18 mouse cellular contexts compared by ENCODE assay signal in genomic region chr2:32111268-32111667, GRCm38 (mm10). TPM values are rescaled to one million over a fixed set of nuclear protein-coding genes. Genes with fewer than 3 reads are reported as not detected.
DNase-seq lines count a peak whose midpoint lies in the region; ATAC-seq and TF ChIP-seq lines count a peak whose summit lies in the region.
"Had no signal": no experiment of that assay in that cellular context is flagged by ENCODE, and none has a peak within 500 bp of the region (broad histone marks: within the 10 kb centered on the region; RNA-seq: fewer than 3 reads in every experiment).

No protein-coding gene starts in this region.

- no peak for ATAC-seq in liver, embryonic 13.5 days (ENCODE audit: low read depth)
- ATAC-seq in liver, embryonic 11.5 days (replicated peaks; ENCODE audit: low FRiP score): no peak
- ATAC-seq in liver, embryonic 16.5 days (ENCODE audit: low read depth): no peak
- ATAC-seq: forebrain, embryonic 15.5 days had no signal

- H3K4me1 ChIP-seq in liver, embryonic 13.5 days (replicated peaks): peaks cover 69% of the 10 kb centered on the region
- H3K4me1 ChIP-seq in liver, embryonic 11.5 days (replicated peaks; ENCODE audit: control insufficient read depth, insufficient read depth, low read length): peaks cover 22% of the 10 kb centered on the region
- peaks cover 37% of the 10 kb centered on the region for H3K4me1 ChIP-seq in liver, embryonic 16.5 days (ENCODE audit: control insufficient read depth, low read depth, low read length)
- H3K4me1 ChIP-seq: embryonic facial prominence, embryonic 12.5 days; forebrain, embryonic 15.5 days; hindbrain, embryonic 15.5 days had no signal

- no peaks in the 10 kb centered on the region for H3K9me3 ChIP-seq in liver, embryonic 13.5 days (replicated peaks)
- no peaks in the 10 kb centered on the region for H3K9me3 ChIP-seq in liver, embryonic 11.5 days (ENCODE audit: control insufficient read depth, low read length)
- H3K9me3 ChIP-seq in liver, embryonic 16.5 days (replicated peaks; ENCODE audit: control insufficient read depth, low read length): no peaks in the 10 kb centered on the region
- H3K9me3 ChIP-seq: embryonic facial prominence, embryonic 12.5 days; forebrain, embryonic 15.5 days; hindbrain, embryonic 15.5 days had no signal

- WGBS in liver, embryonic 13.5 days (ENCODE audit: insufficient replicate concordance): 88% methylated on average over 1 of the region's 1 CpGs
- WGBS in liver, embryonic 11.5 days: 86% methylated on average over 1 of the region's 1 CpGs
- 100% methylated on average over 1 of the region's 1 CpGs for WGBS in liver, embryonic 16.5 days (ENCODE audit: insufficient replicate concordance)

- H3K4me2 ChIP-seq in liver, embryonic 13.5 days: no peak overlapping the region
- H3K4me2 ChIP-seq in liver, embryonic 11.5 days: no peak overlapping the region
- no peak overlapping the region for H3K4me2 ChIP-seq in liver, embryonic 16.5 days (ENCODE audit: low read depth, low read length)
- H3K4me2 ChIP-seq: embryonic facial prominence, embryonic 12.5 days; forebrain, embryonic 15.5 days; heart, embryonic 11.5 days; hindbrain, embryonic 15.5 days had no signal

- intact Hi-C loops in gastrocnemius, adult 2 months (cut with DNase I): no loop called here

- peak; percentile 8 for DNase-seq in gastrocnemius, adult 2 months
- DNase-seq in gastrocnemius, adult 8-10 months (ENCODE audit: low spot score in 2 of 2): no peak
- no peak for DNase-seq in liver, embryonic 13.5 days
- DNase-seq in liver, embryonic 11.5 days (ENCODE audit: low spot score): no peak
- DNase-seq in brain, adult 2 months (ENCODE audit: low read depth, low spot score): peak; percentile 80
- no peak for DNase-seq in MN1 (ENCODE audit: low spot score)
- DNase-seq: adrenal gland, adult 2 months; adrenal gland, postnatal 36 days; cerebellum, adult 11-12 months; cerebellum, adult 9-10 months; cerebellum, postnatal 25 days; gastrocnemius, postnatal 14 days; heart, adult 2 months had no signal

- H3K27ac ChIP-seq in gastrocnemius, adult 2 months: no peak overlapping the region
- H3K27ac ChIP-seq in liver, embryonic 13.5 days: peak overlapping the region; percentile 56
- no peak overlapping the region for H3K27ac ChIP-seq in liver, embryonic 11.5 days (ENCODE audit: low read depth, low read length)
- peak overlapping the region; percentile 36 for H3K27ac ChIP-seq in liver, embryonic 16.5 days (ENCODE audit: low read length)
- H3K27ac ChIP-seq: embryonic facial prominence, embryonic 12.5 days; forebrain, embryonic 15.5 days; heart, adult 2 months; hindbrain, embryonic 15.5 days had no signal

- no peaks in the 10 kb centered on the region for H3K27me3 ChIP-seq in liver, embryonic 13.5 days
- no peaks in the 10 kb centered on the region for H3K27me3 ChIP-seq in liver, embryonic 11.5 days (replicated peaks; ENCODE audit: control insufficient read depth, insufficient read depth, low read length)
- no peaks in the 10 kb centered on the region for H3K27me3 ChIP-seq in liver, embryonic 16.5 days (ENCODE audit: control insufficient read depth, insufficient read depth, low read depth, low read length)
- H3K27me3 ChIP-seq: embryonic facial prominence, embryonic 12.5 days; forebrain, embryonic 15.5 days; hindbrain, embryonic 15.5 days had no signal

- H3K4me3 ChIP-seq in gastrocnemius, adult 2 months: no peak overlapping the region
- no peak overlapping the region for H3K4me3 ChIP-seq in liver, embryonic 13.5 days (replicated peaks)
- no peak overlapping the region for H3K4me3 ChIP-seq in liver, embryonic 11.5 days (ENCODE audit: low read depth, low read length)
- no peak overlapping the region for H3K4me3 ChIP-seq in liver, embryonic 16.5 days (ENCODE audit: low read depth, low read length)
- H3K4me3 ChIP-seq: embryonic facial prominence, embryonic 12.5 days; forebrain, embryonic 15.5 days; heart, adult 2 months; hindbrain, embryonic 15.5 days had no signal

- no peak for TF ChIP-seq CTCF in gastrocnemius, adult 2 months (IDR thresholded peaks at IDR 0.05)

- peak overlapping the region; percentile 37; the same call in 1 of the 2 replicates for H3K9ac ChIP-seq in liver, embryonic 13.5 days
- H3K9ac ChIP-seq in liver, embryonic 11.5 days (ENCODE audit: low read depth, low read length): no peak overlapping the region
- H3K9ac ChIP-seq in liver, embryonic 16.5 days (ENCODE audit: low read depth, low read length): peak overlapping the region; percentile 4; the same call in 1 of the 2 replicates
- H3K9ac ChIP-seq: embryonic facial prominence, embryonic 12.5 days; forebrain, embryonic 15.5 days; hindbrain, embryonic 15.5 days had no signal

- H3K36me3 ChIP-seq in liver, embryonic 13.5 days: no peaks in the 10 kb centered on the region
- no peaks in the 10 kb centered on the region for H3K36me3 ChIP-seq in liver, embryonic 11.5 days (ENCODE audit: control insufficient read depth, insufficient read depth, low read length)
- no peaks in the 10 kb centered on the region for H3K36me3 ChIP-seq in liver, embryonic 16.5 days (ENCODE audit: control insufficient read depth, insufficient read depth)
- H3K36me3 ChIP-seq: embryonic facial prominence, embryonic 12.5 days had no signal

RNA-seq across cellular contexts. Expression of gene Plpp7, which starts 15.9 kb away (rescaled TPM):
- total RNA-seq in gastrocnemius, adult 2 months (2021): 100 to 1,000 TPM; 109 to 120 TPM
- total RNA-seq in gastrocnemius, adult 8-10 months (2022): 100 to 1,000 TPM in 3 of 4 experiments, 10 to 100 TPM in 1; 99.5 to 130 (median 113) TPM
- 2.0 and 2.2 TPM in 2 replicates for polyA plus RNA-seq in liver, embryonic 13.5 days (2015; fragmentation: Nextera tagmentation; extraction: Ambion mirVana)
- 5.3 TPM in 2 replicates for polyA plus RNA-seq in liver, embryonic 11.5 days (2014; fragmentation: Nextera tagmentation; extraction: Ambion mirVana)
- 1.4 and 2.1 TPM in 2 replicates for polyA plus RNA-seq in liver, embryonic 16.5 days (2015; fragmentation: Nextera tagmentation; extraction: Ambion mirVana)

RNA-seq across cellular contexts. Expression of gene Fam78a, which starts 26.6 kb away (rescaled TPM):
- 10 to 100 TPM in 1 of 2 experiments, 1 to 10 TPM in 1; 9.9 to 12.0 TPM for total RNA-seq in gastrocnemius, adult 2 months (2021)
- 10 to 100 TPM; 10.8 to 17.5 (median 14.9) TPM for total RNA-seq in gastrocnemius, adult 8-10 months (2022)
- polyA plus RNA-seq in liver, embryonic 13.5 days (2015; fragmentation: Nextera tagmentation; extraction: Ambion mirVana): 10.6 and 13.0 TPM in 2 replicates
- 19.2 and 19.8 TPM in 2 replicates for polyA plus RNA-seq in liver, embryonic 11.5 days (2014; fragmentation: Nextera tagmentation; extraction: Ambion mirVana)
- 6.5 and 7.0 TPM in 2 replicates for polyA plus RNA-seq in liver, embryonic 16.5 days (2015; fragmentation: Nextera tagmentation; extraction: Ambion mirVana)

RNA-seq across cellular contexts. Expression of gene Prrc2b, which starts 39.6 kb away (rescaled TPM):
- total RNA-seq in gastrocnemius, adult 2 months (2021): 10 to 100 TPM; 76.4 to 86.9 TPM
- 10 to 100 TPM; 81.0 to 90.8 (median 85.9) TPM for total RNA-seq in gastrocnemius, adult 8-10 months (2022)
- 6.8 and 7.7 TPM in 2 replicates for polyA plus RNA-seq in liver, embryonic 13.5 days (2015; fragmentation: Nextera tagmentation; extraction: Ambion mirVana)
- polyA plus RNA-seq in liver, embryonic 11.5 days (2014; fragmentation: Nextera tagmentation; extraction: Ambion mirVana): 37.8 and 48.1 TPM in 2 replicates
- 4.5 and 4.7 TPM in 2 replicates for polyA plus RNA-seq in liver, embryonic 16.5 days (2015; fragmentation: Nextera tagmentation; extraction: Ambion mirVana)

Comparison
In these comparisons a context has a peak if more than half of its experiments do, and no peak if none do; other contexts are left out.
1. DNase-seq: peak in gastrocnemius, adult 2 months (single experiment) and brain, adult 2 months (single experiment); none in gastrocnemius, adult 8-10 months (0 of 2), liver, embryonic 13.5 days (single experiment), liver, embryonic 11.5 days (single experiment) and MN1 (single experiment).
2. H3K27ac ChIP-seq: peak in liver, embryonic 13.5 days (single experiment) and liver, embryonic 16.5 days (single experiment); none in gastrocnemius, adult 2 months (single experiment) and liver, embryonic 11.5 days (single experiment).